Comparison of ENCODE assay signal across 16 mouse cellular contexts in the genomic region with DNA sequence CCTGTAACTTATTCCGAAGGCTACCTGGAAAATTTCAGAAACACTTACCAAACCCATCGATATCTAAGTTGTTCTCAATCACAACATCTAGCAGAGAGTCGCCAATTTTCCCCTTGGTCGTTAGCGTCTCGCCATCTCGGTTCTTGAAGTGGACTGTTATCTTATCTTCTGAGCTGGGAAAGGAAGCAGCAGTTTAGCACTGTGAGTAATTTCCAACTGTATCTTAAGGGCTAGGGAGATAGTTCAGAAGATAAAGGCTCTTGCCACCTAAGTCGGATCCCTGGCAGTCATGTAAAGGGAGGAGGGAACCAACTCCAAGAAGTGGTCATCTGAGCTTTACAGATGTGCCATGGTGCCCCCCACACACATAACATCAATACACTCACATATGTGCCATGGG.
"Had no signal": no experiment of that assay in that cellular context is flagged by ENCODE, and none has a peak within 500 bp of the region (broad histone marks: within the 10 kb centered on the region; RNA-seq: fewer than 3 reads in every experiment).

No protein-coding gene starts in this region.

- H3K4me1 ChIP-seq: stomach, embryonic 15.5 days had no signal

- H3K4me3 ChIP-seq: neural tube, embryonic 13.5 days; neural tube, embryonic 15.5 days; stomach, embryonic 15.5 days had no signal

- DNase-seq: retina, postnatal 1 day; right cerebral cortex, adult 18-20 months; right cerebral cortex, postnatal 14 days; right cerebral cortex, postnatal 25 days; right cerebral cortex, postnatal 4 days; spleen, adult 18-20 months; thymus, adult 18-20 months; thymus, adult 2 months; thymus, postnatal 14 days; thymus, postnatal 25 days; thymus, postnatal 36 days; thymus, postnatal 4 days had no signal

- H3K27me3 ChIP-seq: neural tube, embryonic 13.5 days; neural tube, embryonic 15.5 days; stomach, embryonic 15.5 days had no signal

- H3K9ac ChIP-seq: neural tube, embryonic 13.5 days; neural tube, embryonic 15.5 days; stomach, embryonic 15.5 days had no signal

- H3K9me3 ChIP-seq: neural tube, embryonic 13.5 days; neural tube, embryonic 15.5 days; stomach, embryonic 15.5 days had no signal

- H3K4me2 ChIP-seq: neural tube, embryonic 13.5 days; neural tube, embryonic 15.5 days; stomach, embryonic 15.5 days had no signal

- H3K27ac ChIP-seq: neural tube, embryonic 13.5 days; neural tube, embryonic 15.5 days; stomach, embryonic 15.5 days; stomach, postnatal 0 days had no signal
